Mouse (Mus musculus): ENCODE data around the gene Ankrd35.
"Not testable (repeated sequence)": the region's sequence is repeated elsewhere in the genome, so short reads cannot be mapped to it uniquely, and the experiment has no call there.

Gene Ankrd35

GRCm38 (mm10) chr3:96707903-96708683 is 38.2 kb downstream of the Ankrd35 start, which contains the start of gene Nudt17:
Gene Nudt17, minus strand, starts transcription at chr3:96708562.
- DNase-seq: peak; percentile 80

- DNase-seq: no peak
Observed at GRCm38 (mm10) chr3:96708684-96709064, 38.7 kb downstream of the Ankrd35 start.

DNA sequence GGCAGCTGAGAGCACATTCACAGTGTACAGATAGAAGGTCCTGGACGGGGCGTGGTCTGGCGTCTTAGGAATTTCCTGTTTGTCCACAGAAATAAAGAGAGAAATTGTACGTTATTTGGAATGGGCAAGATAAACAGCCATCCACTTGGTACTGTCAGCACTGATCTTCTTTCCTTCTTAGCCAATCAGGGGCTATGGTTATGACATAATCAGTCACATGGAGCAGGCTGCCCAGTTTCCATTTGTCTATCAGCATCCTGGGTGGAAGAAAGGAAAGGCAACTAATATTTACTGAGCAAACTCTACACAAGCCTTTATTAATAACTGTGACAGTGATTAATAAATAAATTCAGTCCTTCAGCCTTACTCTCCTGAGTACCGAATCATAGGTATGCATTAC is 44.4 kb downstream of the Ankrd35 start:
- no peak for DNase-seq

DNA sequence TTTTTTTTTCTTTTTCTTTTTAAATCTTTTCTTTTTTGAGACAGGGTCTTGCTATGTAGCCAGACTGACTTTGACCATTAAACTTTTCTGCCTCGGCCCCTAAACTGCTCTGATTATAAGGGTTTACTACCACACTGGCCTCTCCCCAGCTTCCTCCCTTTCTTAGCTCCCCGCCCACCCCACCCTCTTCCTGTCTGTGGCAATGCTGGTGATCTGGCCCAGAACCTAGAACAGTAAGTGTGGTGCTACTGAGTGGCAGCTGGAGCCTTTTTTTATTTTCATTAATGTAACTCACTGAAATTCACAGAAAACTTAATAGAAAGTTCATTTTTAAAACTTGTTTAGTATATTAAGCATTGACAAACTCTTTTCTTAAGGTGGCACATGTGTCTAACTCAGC is 45.9 kb downstream of the Ankrd35 start:
- no peak for DNase-seq

DNA sequence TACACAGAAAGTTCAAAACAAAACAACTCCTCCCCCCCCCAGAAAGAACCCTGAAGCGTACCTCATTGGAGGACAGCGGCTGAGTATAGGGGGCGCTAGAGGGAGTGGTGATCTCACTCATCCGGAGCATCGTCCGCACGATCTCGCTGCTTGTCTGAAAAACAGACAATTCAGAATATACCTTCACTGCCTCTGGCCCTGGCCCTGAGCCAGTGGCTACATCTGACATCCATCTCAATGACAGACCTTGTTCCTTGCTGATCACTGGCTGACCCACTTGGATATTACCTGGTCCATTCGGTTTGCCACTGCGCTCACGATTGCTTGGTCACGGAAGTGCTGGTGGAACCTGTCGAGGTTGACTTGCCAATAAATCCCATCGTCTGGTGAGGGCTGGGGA is 49.2 kb downstream of the Ankrd35 start:
- peak; percentile 50 for DNase-seq

GRCm38 (mm10) chr3:96727343-96727827 is 57.5 kb downstream of the Ankrd35 start, which contains the start of the genes Polr3c and Rnf115:
Gene Polr3c, minus strand, starts transcription at chr3:96727628.
Gene Rnf115, plus strand, starts transcription at chr3:96727664.
- peak; percentile 98 for DNase-seq

DNA sequence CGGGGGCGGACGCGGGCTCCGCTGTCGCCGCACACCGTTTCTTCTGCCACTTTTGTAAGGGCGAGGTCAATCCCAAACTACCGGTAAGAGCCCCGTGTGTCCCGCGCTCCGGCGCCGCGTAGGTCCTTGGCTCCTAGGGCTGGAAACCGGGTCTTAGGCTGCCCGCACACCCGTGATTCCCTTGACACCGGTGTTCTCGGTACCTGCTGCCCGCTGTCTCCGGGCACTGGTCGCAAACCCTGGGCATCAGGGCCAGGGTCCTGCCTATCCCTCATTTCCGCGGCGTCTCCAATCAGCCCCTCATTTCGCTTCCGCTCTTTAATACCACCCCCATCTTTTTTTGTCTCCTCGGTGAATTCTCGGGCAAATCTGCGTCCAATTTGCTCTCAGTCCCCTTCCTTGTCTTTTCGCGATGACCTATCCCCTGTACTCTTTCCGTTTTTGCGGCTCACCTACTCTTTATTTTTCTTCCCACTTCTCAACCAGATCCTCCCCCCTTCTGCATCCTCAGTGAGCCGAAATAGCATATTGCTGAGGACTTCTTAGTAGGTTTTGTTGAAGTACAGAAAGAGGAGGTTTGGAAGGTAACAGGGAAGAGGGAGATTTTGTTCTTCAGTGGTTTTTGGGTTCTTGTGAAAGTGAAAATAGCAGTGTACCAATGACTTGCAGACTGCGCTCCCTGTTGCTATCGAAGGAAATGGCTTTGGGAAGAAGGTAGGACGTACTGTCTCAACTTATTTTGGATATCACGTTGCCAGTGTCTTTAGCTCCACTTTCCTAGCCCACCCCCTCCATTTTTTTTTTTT is 58.1 kb downstream of the Ankrd35 start:
- no peak for DNase-seq

GRCm38 (mm10) chr3:96728634-96729402 is 58.9 kb downstream of the Ankrd35 start:
- DNase-seq: no peak

GRCm38 (mm10) chr3:96729403-96729784 is 59.5 kb downstream of the Ankrd35 start:
- no peak for DNase-seq

DNA sequence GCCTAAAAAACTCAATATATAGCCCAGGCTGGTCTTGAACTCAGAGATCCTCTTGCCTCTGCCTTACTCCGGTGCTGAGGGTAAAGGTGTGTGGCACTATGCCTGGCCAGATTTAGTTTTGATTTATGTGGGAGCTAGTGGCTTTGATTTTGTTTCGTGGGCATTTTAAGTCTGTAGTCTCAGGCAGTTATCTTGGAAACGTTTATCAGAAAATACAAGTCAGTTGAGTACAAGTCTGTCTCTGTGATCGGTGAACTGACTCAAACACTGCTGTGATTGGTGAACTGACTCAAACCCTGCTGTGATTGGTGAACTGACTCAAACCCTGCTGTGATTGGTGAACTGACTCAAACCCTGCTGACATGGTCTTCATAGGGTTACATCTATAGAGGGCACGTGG is 60.9 kb downstream of the Ankrd35 start:
- DNase-seq: no peak

- DNase-seq: no peak
Observed at GRCm38 (mm10) chr3:96733984-96734383, 64.1 kb downstream of the Ankrd35 start.

GRCm38 (mm10) chr3:96735200-96735599 is 65.3 kb downstream of the Ankrd35 start:
- DNase-seq: no peak

DNA sequence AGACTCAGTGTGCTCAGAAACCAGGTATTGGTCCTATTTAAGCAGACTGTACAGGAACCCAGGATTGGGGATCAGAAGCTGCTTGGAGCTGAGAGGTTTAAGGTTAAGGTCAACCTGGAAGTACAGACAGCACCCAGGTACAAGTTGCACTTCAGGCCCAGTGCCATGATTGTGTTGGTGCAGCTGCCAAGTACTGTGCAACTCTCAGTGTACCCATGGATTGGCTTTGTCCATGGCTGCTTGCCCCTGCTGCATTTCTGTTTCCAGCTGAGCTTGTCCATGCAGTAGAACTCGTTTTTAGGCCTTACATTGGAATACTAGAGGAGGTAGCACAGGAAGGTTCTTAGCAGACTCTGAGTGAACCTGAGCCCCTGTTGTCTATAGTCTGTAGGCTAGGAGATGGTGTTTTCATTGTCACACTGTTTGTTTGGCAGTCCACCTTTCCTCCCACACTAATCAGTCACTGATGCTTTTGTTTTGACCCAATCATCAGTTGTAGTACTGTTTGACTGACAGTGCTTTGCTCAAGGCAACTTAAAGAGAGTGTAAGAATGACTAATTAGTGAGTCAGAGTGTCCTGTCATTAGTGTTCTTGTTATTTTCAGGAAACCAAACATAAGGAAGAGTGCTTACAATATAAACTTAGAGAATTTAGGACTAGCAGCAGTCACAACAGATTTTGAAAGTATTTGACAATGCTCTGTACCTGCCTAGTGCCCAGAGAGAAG is 67.2 kb downstream of the Ankrd35 start:
- DNase-seq: no peak

DNA sequence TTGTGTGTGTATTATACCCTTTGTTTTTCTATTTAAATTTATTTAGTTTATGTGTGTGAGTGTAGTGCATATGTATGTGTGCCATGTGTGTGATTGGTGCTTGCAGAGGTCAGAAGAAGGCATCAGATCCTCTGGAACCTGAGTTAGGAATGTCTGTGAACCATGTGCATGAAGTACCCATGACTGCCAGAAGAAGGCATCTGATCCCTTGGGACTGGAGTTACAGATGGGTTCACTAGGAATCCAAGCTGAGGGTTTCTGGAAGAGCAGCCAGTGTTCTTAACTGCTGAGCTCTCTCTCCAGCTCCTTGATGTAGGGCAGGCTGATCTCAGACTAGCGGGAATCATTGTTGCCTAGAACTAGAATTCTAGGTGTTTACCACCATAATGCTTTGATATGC is 68.1 kb downstream of the Ankrd35 start:
- no peak for DNase-seq

DNA sequence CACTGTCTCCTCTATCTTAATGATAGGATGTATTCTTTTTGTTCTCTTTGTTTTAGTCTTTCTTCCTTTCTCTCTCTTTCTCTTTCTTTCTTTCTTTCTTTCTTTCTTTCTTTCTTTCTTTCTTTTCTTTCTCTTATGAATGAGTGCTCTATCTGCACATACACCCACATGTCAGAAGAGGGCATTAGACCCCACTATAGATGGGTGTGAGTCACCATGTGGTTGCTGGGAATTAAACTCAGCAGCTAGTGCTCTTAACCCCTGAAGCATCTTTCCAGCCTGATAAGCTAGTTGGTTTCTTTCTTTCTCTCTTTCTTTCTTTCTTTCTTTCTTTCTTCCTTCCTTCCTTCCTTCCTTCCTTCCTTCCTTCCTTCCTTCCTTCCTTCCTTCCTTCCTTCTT is 70.3 kb downstream of the Ankrd35 start:
- not testable (repeated sequence) for DNase-seq

Measured in liver (tissue).